In genomic region chr7:51745598-51745997, GRCm38 (mm10) we compare ENCODE assay signal across 28 mouse cellular contexts.
DNase-seq lines count a peak whose midpoint lies in the region; ATAC-seq and TF ChIP-seq lines count a peak whose summit lies in the region.
"Had no signal": no experiment of that assay in that cellular context is flagged by ENCODE, and none has a peak within 500 bp of the region (broad histone marks: within the 10 kb centered on the region; RNA-seq: fewer than 3 reads in every experiment).

No protein-coding gene starts in this region.

- WGBS in hindbrain, embryonic 13.5 days: 69% methylated on average over 3 of the region's 3 CpGs
- 82% methylated on average over 3 of the region's 3 CpGs for WGBS in hindbrain, embryonic 10.5 days
- 87% methylated on average over 3 of the region's 3 CpGs for WGBS in midbrain, embryonic 14.5 days
- WGBS in midbrain, embryonic 10.5 days: 87% methylated on average over 3 of the region's 3 CpGs
- 63% methylated on average over 3 of the region's 3 CpGs for WGBS in neural tube, embryonic 14.5 days

- intact Hi-C loops in left cerebral cortex, postnatal 14 days (cut with DNase I): no loop called here

- peaks cover 25% of the 10 kb centered on the region for H3K4me1 ChIP-seq in hindbrain, embryonic 13.5 days (replicated peaks)
- H3K4me1 ChIP-seq in hindbrain, embryonic 10.5 days (replicated peaks): peaks cover 9% of the 10 kb centered on the region
- peaks cover 33% of the 10 kb centered on the region for H3K4me1 ChIP-seq in midbrain, embryonic 14.5 days (ENCODE audit: control insufficient read depth, insufficient read depth, low read length)
- peaks cover 16% of the 10 kb centered on the region for H3K4me1 ChIP-seq in midbrain, embryonic 10.5 days
- H3K4me1 ChIP-seq in neural tube, embryonic 14.5 days (ENCODE audit: control insufficient read depth, insufficient read depth, low read length): peaks cover 15% of the 10 kb centered on the region
- H3K4me1 ChIP-seq: embryonic facial prominence, embryonic 12.5 days; heart, embryonic 12.5 days; heart, embryonic 15.5 days had no signal

- H3K4me2 ChIP-seq in hindbrain, embryonic 13.5 days: no peak overlapping the region
- no peak overlapping the region for H3K4me2 ChIP-seq in midbrain, embryonic 14.5 days (ENCODE audit: low read length)
- no peak overlapping the region for H3K4me2 ChIP-seq in neural tube, embryonic 14.5 days (ENCODE audit: low read depth, low read length)
- H3K4me2 ChIP-seq: embryonic facial prominence, embryonic 12.5 days; embryonic facial prominence, embryonic 15.5 days; heart, embryonic 12.5 days; heart, embryonic 15.5 days had no signal

- in situ Hi-C loops in Patski (cut with MboI; ENCODE audit: low pct_unique_long_range_greater_than_20kb): no loop called here

- H3K9me3 ChIP-seq in hindbrain, embryonic 13.5 days: no peaks in the 10 kb centered on the region
- no peaks in the 10 kb centered on the region for H3K9me3 ChIP-seq in hindbrain, embryonic 10.5 days
- H3K9me3 ChIP-seq in midbrain, embryonic 14.5 days (ENCODE audit: control insufficient read depth, low read length): no peaks in the 10 kb centered on the region
- H3K9me3 ChIP-seq in midbrain, embryonic 10.5 days (replicated peaks): no peaks in the 10 kb centered on the region
- H3K9me3 ChIP-seq in neural tube, embryonic 14.5 days (ENCODE audit: control insufficient read depth, low read length): no peaks in the 10 kb centered on the region
- H3K9me3 ChIP-seq: embryonic facial prominence, embryonic 12.5 days; embryonic facial prominence, embryonic 15.5 days; heart, embryonic 12.5 days; heart, embryonic 15.5 days had no signal

- POLR2A ChIA-PET in Patski (lab: Charles Lee): no interaction called here

- CTCF ChIA-PET in Patski (lab: Charles Lee): interaction anchor here (0.8 kb wide), 1 partner anchor 13 kb away, joined by 3 read pairs; no protein-coding TSS in a partner anchor

- H3K9ac ChIP-seq in hindbrain, embryonic 13.5 days: no peak overlapping the region
- no peak overlapping the region for H3K9ac ChIP-seq in midbrain, embryonic 14.5 days (replicated peaks; ENCODE audit: low read length)
- H3K9ac ChIP-seq in neural tube, embryonic 14.5 days (replicated peaks; ENCODE audit: low read depth, low read length): no peak overlapping the region
- H3K9ac ChIP-seq: embryonic facial prominence, embryonic 12.5 days; embryonic facial prominence, embryonic 15.5 days; forebrain, postnatal 0 days; heart, embryonic 12.5 days; heart, embryonic 15.5 days had no signal

- no peak for ATAC-seq in hindbrain, embryonic 13.5 days (ENCODE audit: low FRiP score)
- ATAC-seq in midbrain, embryonic 14.5 days (ENCODE audit: low FRiP score, low TSS enrichment): no peak
- ATAC-seq in neural tube, embryonic 14.5 days (ENCODE audit: low read depth): no peak
- ATAC-seq in Patski: peak; percentile 54
- ATAC-seq: CD4-positive, CD25-positive, alpha-beta regulatory T cell, adult 4 months; forebrain, embryonic 14.5 days; forebrain, postnatal 0 days; hindbrain, postnatal 0 days; intestine, postnatal 0 days had no signal

- peak overlapping the region; percentile 68 for H3K27ac ChIP-seq in hindbrain, embryonic 13.5 days
- no peak overlapping the region for H3K27ac ChIP-seq in hindbrain, embryonic 10.5 days
- peak overlapping the region; percentile 17 for H3K27ac ChIP-seq in midbrain, embryonic 14.5 days (replicated peaks; ENCODE audit: low read depth, low read length)
- no peak overlapping the region for H3K27ac ChIP-seq in midbrain, embryonic 10.5 days (replicated peaks)
- H3K27ac ChIP-seq in neural tube, embryonic 14.5 days (ENCODE audit: low read depth, low read length): peak overlapping the region; percentile 4; the same call in 1 of the 2 replicates
- H3K27ac ChIP-seq: embryonic facial prominence, embryonic 12.5 days; embryonic facial prominence, embryonic 15.5 days; gastrocnemius, adult 2 months; heart, embryonic 15.5 days; hindbrain, postnatal 0 days had no signal

- H3K27me3 ChIP-seq in hindbrain, embryonic 13.5 days: no peaks in the 10 kb centered on the region
- peaks cover 22% of the 10 kb centered on the region for H3K27me3 ChIP-seq in hindbrain, embryonic 10.5 days (ENCODE audit: insufficient read depth, poor library complexity, severe bottlenecking)
- H3K27me3 ChIP-seq in midbrain, embryonic 14.5 days (ENCODE audit: control insufficient read depth, insufficient read depth, low read length): no peaks in the 10 kb centered on the region
- no peaks in the 10 kb centered on the region for H3K27me3 ChIP-seq in midbrain, embryonic 10.5 days (ENCODE audit: low read depth, poor library complexity, severe bottlenecking)
- H3K27me3 ChIP-seq in neural tube, embryonic 14.5 days (ENCODE audit: control insufficient read depth, insufficient read depth, low read length): no peaks in the 10 kb centered on the region
- no peaks in the 10 kb centered on the region for H3K27me3 ChIP-seq in Patski
- H3K27me3 ChIP-seq: embryonic facial prominence, embryonic 12.5 days; embryonic facial prominence, embryonic 15.5 days; heart, embryonic 12.5 days; heart, embryonic 15.5 days had no signal

- TF ChIP-seq CTCF in Patski (IDR thresholded peaks at IDR 0.05): no peak

- no peaks in the 10 kb centered on the region for H3K36me3 ChIP-seq in hindbrain, embryonic 13.5 days
- H3K36me3 ChIP-seq in hindbrain, embryonic 10.5 days: no peaks in the 10 kb centered on the region
- H3K36me3 ChIP-seq in midbrain, embryonic 14.5 days (ENCODE audit: control insufficient read depth, insufficient read depth, low read length): no peaks in the 10 kb centered on the region
- H3K36me3 ChIP-seq in midbrain, embryonic 10.5 days: no peaks in the 10 kb centered on the region
- no peaks in the 10 kb centered on the region for H3K36me3 ChIP-seq in neural tube, embryonic 14.5 days (ENCODE audit: control insufficient read depth, insufficient read depth, low read length)
- H3K36me3 ChIP-seq: embryonic facial prominence, embryonic 12.5 days; embryonic facial prominence, embryonic 15.5 days; heart, embryonic 12.5 days; heart, embryonic 15.5 days had no signal

- H3K4me3 ChIP-seq in hindbrain, embryonic 13.5 days: no peak overlapping the region
- no peak overlapping the region for H3K4me3 ChIP-seq in hindbrain, embryonic 10.5 days
- H3K4me3 ChIP-seq in midbrain, embryonic 14.5 days (replicated peaks; ENCODE audit: low read depth, low read length): no peak overlapping the region
- no peak overlapping the region for H3K4me3 ChIP-seq in midbrain, embryonic 10.5 days
- H3K4me3 ChIP-seq in neural tube, embryonic 14.5 days (ENCODE audit: low read depth, low read length): no peak overlapping the region
- H3K4me3 ChIP-seq: embryonic facial prominence, embryonic 12.5 days; embryonic facial prominence, embryonic 15.5 days; gastrocnemius, adult 2 months; heart, embryonic 12.5 days; heart, embryonic 15.5 days had no signal

- DNase-seq in hindbrain, embryonic 10.5 days (ENCODE audit: low spot score): no peak
- no peak for DNase-seq in midbrain, embryonic 14.5 days
- DNase-seq in midbrain, embryonic 10.5 days (ENCODE audit: low spot score): no peak
- DNase-seq in neural tube, embryonic 10.5 days (ENCODE audit: extremely low spot score, low spot score): no peak
- DNase-seq in Patski (ENCODE audit: low read depth, low spot score): no peak
- no peak for DNase-seq in left cerebral cortex, postnatal 14 days (ENCODE audit: low spot score in 2 of 2)
- DNase-seq: adrenal gland, adult 2 months; adrenal gland, postnatal 14 days; cerebellum, adult 11 months; cerebellum, adult 2 months; cerebellum, adult 9-11 months; cerebellum, postnatal 25 days; forebrain, postnatal 0 days; gastrocnemius, adult 2 months; gastrocnemius, postnatal 14 days; heart, adult 18-20 months; heart, postnatal 10 days; heart, postnatal 4 days had no signal

Comparison
In these comparisons a context has a peak if more than half of its experiments do, and no peak if none do; other contexts are left out.
1. H3K27ac ChIP-seq: peak in hindbrain, embryonic 13.5 days (single experiment), midbrain, embryonic 14.5 days (single experiment) and neural tube, embryonic 14.5 days (single experiment); none in hindbrain, embryonic 10.5 days (single experiment) and midbrain, embryonic 10.5 days (single experiment).